Mouse (Mus musculus): ENCODE measurements around the gene Atp8b4. TPM values are rescaled to one million over a fixed set of nuclear protein-coding genes. Genes with fewer than 3 reads are reported as not detected.

Gene Atp8b4
- polyA plus RNA-seq, 1 experiment: 0.97 TPM

DNA sequence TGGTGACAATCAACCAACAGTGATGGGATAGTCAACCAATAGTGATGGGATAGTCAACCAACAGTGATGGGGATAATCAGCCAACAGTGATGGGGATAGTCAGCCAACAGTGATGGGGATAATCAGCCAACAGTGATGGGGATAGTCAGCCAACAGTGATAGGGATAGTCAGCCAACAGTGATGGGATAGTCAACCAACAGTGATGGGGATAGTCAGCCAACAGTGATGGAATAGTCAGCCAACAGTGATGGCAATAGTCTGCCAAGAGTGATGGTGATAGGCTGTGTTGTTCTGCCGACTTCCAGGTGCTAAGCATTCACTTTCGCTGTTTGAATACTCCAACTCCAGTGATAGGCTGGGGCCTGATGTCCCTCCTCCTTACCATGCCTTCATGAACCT is 79.6 kb downstream of the Atp8b4 start:
- 85% methylated on average over 2 of the region's 2 CpGs for WGBS
- TF ChIP-seq POLR2A (IDR thresholded peaks at IDR 0.05; ENCODE audit: low read depth, low read length): no peak
- no peak for TF ChIP-seq CTCF (conservative IDR thresholded peaks at IDR 0.05; ENCODE audit: insufficient read depth, insufficient read length, low read depth, low read length)
- Histone ChIP-seq H3K4me1 (ENCODE audit: control insufficient read depth, insufficient read depth, low read length) (no peaks in the 10 kb centered on the region), H3K36me3 (ENCODE audit: control insufficient read depth, insufficient read depth, low read length) (no peaks in the 10 kb centered on the region), H3K27ac (ENCODE audit: insufficient read depth, low read depth, low read length) (no peak overlapping the region), H3K27me3 (replicated peaks; ENCODE audit: control insufficient read depth, insufficient read depth, low read length) (no peaks in the 10 kb centered on the region), H3K4me3 (ENCODE audit: insufficient read depth, low read depth, low read length) (no peak overlapping the region)
- no peak for DNase-seq

DNA sequence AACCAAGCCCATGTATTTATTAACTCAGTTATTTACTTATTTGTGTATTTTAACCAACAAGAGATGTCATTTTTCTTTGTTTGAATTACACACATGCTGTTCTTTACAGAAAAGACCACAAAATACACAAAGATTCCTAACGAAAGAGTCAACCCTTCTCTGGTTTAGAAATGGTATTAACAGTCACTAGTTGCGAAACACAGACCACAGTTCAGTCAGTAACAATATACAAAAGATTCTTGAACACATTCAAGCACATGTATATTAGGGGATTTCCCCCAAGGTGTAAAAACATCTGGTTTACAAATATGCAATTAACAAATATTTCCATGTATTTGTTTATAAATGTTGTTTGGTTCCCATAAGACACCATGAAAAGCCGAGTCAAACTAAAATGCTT is 81.6 kb downstream of the Atp8b4 start:
- Histone ChIP-seq H3K27me3 (replicated peaks; ENCODE audit: control insufficient read depth, insufficient read depth, low read length) (no peaks in the 10 kb centered on the region), H3K4me1 (ENCODE audit: control insufficient read depth, insufficient read depth, low read length) (no peaks in the 10 kb centered on the region), H3K27ac (ENCODE audit: insufficient read depth, low read depth, low read length) (no peak overlapping the region), H3K4me3 (ENCODE audit: insufficient read depth, low read depth, low read length) (no peak overlapping the region), H3K36me3 (ENCODE audit: control insufficient read depth, insufficient read depth, low read length) (no peaks in the 10 kb centered on the region)
- TF ChIP-seq CTCF (conservative IDR thresholded peaks at IDR 0.05; ENCODE audit: insufficient read depth, insufficient read length, low read depth, low read length): no peak
- DNase-seq: no peak
- WGBS: 94% methylated on average over 3 of the region's 3 CpGs

DNA sequence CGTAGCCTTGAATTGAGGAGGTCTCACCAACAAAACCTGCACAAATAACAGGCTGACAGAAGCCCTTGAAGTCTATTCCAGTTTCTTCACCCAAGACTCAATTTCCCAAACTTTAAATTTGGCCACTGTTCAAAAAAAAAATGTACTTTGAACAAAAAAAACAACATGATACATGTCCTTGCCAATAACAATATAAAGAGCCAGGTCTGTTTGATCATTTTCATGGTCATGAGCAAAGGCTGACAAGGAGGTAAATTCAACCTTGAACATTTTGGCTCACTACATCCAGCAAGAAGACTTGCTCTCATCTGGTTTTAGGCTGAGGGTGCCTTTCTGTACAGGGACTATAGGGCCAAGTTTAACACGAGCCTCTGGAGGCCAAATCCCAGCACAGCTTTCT is 83.7 kb downstream of the Atp8b4 start:
- H3K4me1 ChIP-seq (ENCODE audit: control insufficient read depth, insufficient read depth, low read length): no peaks in the 10 kb centered on the region
- WGBS: 78% methylated on average over 2 of the region's 2 CpGs
- H3K27ac ChIP-seq (ENCODE audit: insufficient read depth, low read depth, low read length): no peak overlapping the region
- H3K27me3 ChIP-seq (replicated peaks; ENCODE audit: control insufficient read depth, insufficient read depth, low read length): no peaks in the 10 kb centered on the region
- H3K4me3 ChIP-seq (ENCODE audit: insufficient read depth, low read depth, low read length): no peak overlapping the region
- TF ChIP-seq CTCF (conservative IDR thresholded peaks at IDR 0.05; ENCODE audit: insufficient read depth, insufficient read length, low read depth, low read length) (no peak), POLR2A (IDR thresholded peaks at IDR 0.05; ENCODE audit: low read depth, low read length) (no peak)
- DNase-seq: no peak
- H3K36me3 ChIP-seq (ENCODE audit: control insufficient read depth, insufficient read depth, low read length): no peaks in the 10 kb centered on the region

DNA sequence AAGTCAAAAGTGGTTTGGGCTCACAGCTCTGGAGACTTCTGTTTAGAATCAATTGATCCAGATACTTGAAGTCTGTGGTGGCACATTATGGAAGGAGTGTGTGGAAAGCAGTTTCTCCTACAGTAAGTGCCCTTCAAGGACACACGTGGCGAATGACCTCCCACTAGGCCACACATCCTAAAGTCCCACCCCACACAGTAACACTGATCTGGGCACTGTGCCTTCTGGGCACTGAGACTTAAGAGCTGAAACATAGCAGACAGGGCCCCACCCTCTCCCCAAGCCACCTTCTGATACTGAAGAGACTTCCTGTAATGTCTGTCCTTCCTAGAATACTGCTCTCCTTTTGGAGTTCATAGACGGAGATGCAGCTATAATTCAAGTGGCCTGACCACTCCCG is 84.5 kb downstream of the Atp8b4 start:
- 57% methylated on average over 4 of the region's 4 CpGs for WGBS
- H3K4me3 ChIP-seq (ENCODE audit: insufficient read depth, low read depth, low read length): no peak overlapping the region
- no peaks in the 10 kb centered on the region for H3K4me1 ChIP-seq (ENCODE audit: control insufficient read depth, insufficient read depth, low read length)
- no peak overlapping the region for H3K27ac ChIP-seq (ENCODE audit: insufficient read depth, low read depth, low read length)
- no peaks in the 10 kb centered on the region for H3K27me3 ChIP-seq (replicated peaks; ENCODE audit: control insufficient read depth, insufficient read depth, low read length)
- no peak for TF ChIP-seq POLR2A (IDR thresholded peaks at IDR 0.05; ENCODE audit: low read depth, low read length)
- no peak for TF ChIP-seq CTCF (conservative IDR thresholded peaks at IDR 0.05; ENCODE audit: insufficient read depth, insufficient read length, low read depth, low read length)
- DNase-seq: no peak
- no peaks in the 10 kb centered on the region for H3K36me3 ChIP-seq (ENCODE audit: control insufficient read depth, insufficient read depth, low read length)

DNA sequence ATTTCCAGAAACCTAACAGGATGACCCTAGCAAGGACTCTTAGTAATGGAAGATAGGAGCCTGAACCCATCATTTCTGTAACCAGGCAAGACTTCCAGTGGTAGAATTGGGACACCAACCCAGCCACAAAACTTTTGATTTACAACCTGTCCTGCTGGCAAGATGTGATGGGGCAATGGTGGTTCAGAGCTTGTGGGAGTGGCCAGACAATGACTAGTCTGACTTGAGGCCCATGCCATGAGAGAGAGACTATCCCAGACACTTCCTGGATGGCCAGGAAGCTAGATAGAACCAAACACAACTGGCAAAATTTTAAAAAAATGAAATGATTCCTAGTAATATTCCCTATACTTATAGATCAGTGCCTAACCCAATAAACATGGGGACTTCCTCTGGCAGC is 87.7 kb downstream of the Atp8b4 start:
- H3K36me3 ChIP-seq (ENCODE audit: control insufficient read depth, insufficient read depth, low read length): no peaks in the 10 kb centered on the region
- TF ChIP-seq POLR2A (IDR thresholded peaks at IDR 0.05; ENCODE audit: low read depth, low read length): no peak
- TF ChIP-seq CTCF (conservative IDR thresholded peaks at IDR 0.05; ENCODE audit: insufficient read depth, insufficient read length, low read depth, low read length): no peak
- DNase-seq: no peak
- H3K4me3 ChIP-seq (ENCODE audit: insufficient read depth, low read depth, low read length): no peak overlapping the region
- H3K4me1 ChIP-seq (ENCODE audit: control insufficient read depth, insufficient read depth, low read length): no peaks in the 10 kb centered on the region
- no peaks in the 10 kb centered on the region for H3K27me3 ChIP-seq (replicated peaks; ENCODE audit: control insufficient read depth, insufficient read depth, low read length)
- no peak overlapping the region for H3K27ac ChIP-seq (ENCODE audit: insufficient read depth, low read depth, low read length)

DNA sequence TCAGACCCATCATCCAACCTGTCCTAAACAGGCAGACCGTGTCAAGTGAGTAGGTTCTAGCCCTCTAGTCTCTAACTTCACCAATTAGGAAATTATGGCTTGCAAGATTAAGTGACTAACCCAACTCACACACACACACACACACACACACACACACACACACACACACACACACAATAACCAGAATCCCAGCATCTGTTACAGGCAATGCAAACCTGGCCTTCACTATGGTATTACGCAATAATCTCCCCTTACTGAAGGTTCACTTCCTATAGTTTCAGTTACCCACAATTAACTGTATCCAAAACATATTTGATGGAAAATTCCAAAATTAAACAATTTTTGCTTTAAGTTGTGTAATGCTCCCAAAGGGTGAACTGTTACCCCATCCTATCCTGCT is 101.0 kb downstream of the Atp8b4 start:
- Histone ChIP-seq H3K27ac (ENCODE audit: insufficient read depth, low read depth, low read length) (no peak overlapping the region), H3K4me1 (ENCODE audit: control insufficient read depth, insufficient read depth, low read length) (no peaks in the 10 kb centered on the region), H3K27me3 (replicated peaks; ENCODE audit: control insufficient read depth, insufficient read depth, low read length) (no peaks in the 10 kb centered on the region), H3K36me3 (ENCODE audit: control insufficient read depth, insufficient read depth, low read length) (no peaks in the 10 kb centered on the region), H3K4me3 (ENCODE audit: insufficient read depth, low read depth, low read length) (no peak overlapping the region)
- no peak for DNase-seq
- WGBS: 91% methylated on average over 2 of the region's 2 CpGs
- no peak for TF ChIP-seq CTCF (conservative IDR thresholded peaks at IDR 0.05; ENCODE audit: insufficient read depth, insufficient read length, low read depth, low read length)
- no peak for TF ChIP-seq POLR2A (IDR thresholded peaks at IDR 0.05; ENCODE audit: low read depth, low read length)

DNA sequence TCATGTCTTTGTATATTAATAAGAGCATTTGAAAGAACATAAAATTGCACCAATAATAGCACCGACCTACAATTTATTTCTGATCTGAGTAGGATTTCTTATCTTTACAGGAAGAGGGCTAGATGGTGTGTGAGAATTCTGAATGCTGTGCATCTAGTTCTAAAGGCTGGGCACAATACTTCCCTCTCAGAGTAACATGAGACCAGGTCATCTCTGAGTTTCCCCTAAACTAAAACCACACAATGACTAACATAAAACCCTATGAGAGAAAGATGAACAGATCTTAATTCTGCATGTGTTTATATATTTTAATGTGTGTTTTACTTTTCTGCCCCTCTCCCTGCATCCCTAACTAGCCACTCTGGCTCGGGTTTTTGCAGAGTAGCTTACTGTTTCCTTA is 101.5 kb downstream of the Atp8b4 start:
- H3K27me3 ChIP-seq (replicated peaks; ENCODE audit: control insufficient read depth, insufficient read depth, low read length): no peaks in the 10 kb centered on the region
- H3K36me3 ChIP-seq (ENCODE audit: control insufficient read depth, insufficient read depth, low read length): no peaks in the 10 kb centered on the region
- H3K4me1 ChIP-seq (ENCODE audit: control insufficient read depth, insufficient read depth, low read length): no peaks in the 10 kb centered on the region
- 74% methylated on average over 2 of the region's 2 CpGs for WGBS
- H3K4me3 ChIP-seq (ENCODE audit: insufficient read depth, low read depth, low read length): no peak overlapping the region
- H3K27ac ChIP-seq (ENCODE audit: insufficient read depth, low read depth, low read length): no peak overlapping the region
- TF ChIP-seq POLR2A (IDR thresholded peaks at IDR 0.05; ENCODE audit: low read depth, low read length) (no peak), CTCF (conservative IDR thresholded peaks at IDR 0.05; ENCODE audit: insufficient read depth, insufficient read length, low read depth, low read length) (no peak)
- no peak for DNase-seq

DNA sequence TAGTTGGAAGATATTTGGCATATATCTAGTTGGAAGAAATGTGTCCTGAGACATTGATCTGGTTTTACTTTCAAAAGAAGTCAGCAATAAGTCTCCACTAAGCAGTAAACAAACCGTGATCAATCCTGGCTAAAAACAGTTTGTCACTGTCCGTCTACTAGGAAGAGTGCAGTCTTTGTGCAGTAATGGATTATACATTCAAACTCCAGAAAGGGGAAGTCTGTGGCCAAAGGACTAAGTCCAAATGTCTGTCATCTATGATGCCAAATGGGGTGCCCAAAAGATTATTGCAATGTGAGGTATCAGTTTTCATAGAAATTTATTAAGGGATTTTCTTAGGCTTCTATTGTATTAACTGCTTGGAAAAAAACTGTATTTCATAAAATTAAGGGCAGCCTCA is 102.3 kb downstream of the Atp8b4 start:
- TF ChIP-seq POLR2A (IDR thresholded peaks at IDR 0.05; ENCODE audit: low read depth, low read length) (no peak), CTCF (conservative IDR thresholded peaks at IDR 0.05; ENCODE audit: insufficient read depth, insufficient read length, low read depth, low read length) (no peak)
- no peaks in the 10 kb centered on the region for H3K27me3 ChIP-seq (replicated peaks; ENCODE audit: control insufficient read depth, insufficient read depth, low read length)
- H3K4me1 ChIP-seq (ENCODE audit: control insufficient read depth, insufficient read depth, low read length): no peaks in the 10 kb centered on the region
- peak; percentile 26 for DNase-seq
- WGBS: 50% methylated on average over 2 of the region's 2 CpGs
- H3K27ac ChIP-seq (ENCODE audit: insufficient read depth, low read depth, low read length): no peak overlapping the region
- H3K4me3 ChIP-seq (ENCODE audit: insufficient read depth, low read depth, low read length): no peak overlapping the region
- no peaks in the 10 kb centered on the region for H3K36me3 ChIP-seq (ENCODE audit: control insufficient read depth, insufficient read depth, low read length)

All from kidney, adult 2 months (tissue).